Mouse (Mus musculus) bone marrow, adult 2 months (tissue): ENCODE data around the gene Iqcd.

Source experiments
- CTCF ChIP-seq: fragments of 200-500 bp; IDR thresholded peaks from 2 replicates; pipeline ENCODE4 v1.5.1; 2011; ENCODE audit warnings: low read length, control low read depth; ENCODE audit not compliant: control insufficient read depth, insufficient read depth
- POLR2A ChIP-seq: fragments of 200-500 bp; IDR thresholded peaks from 2 replicates; pipeline ENCODE4 v1.6.1; 2011; ENCODE audit warnings: low read depth, mild to moderate bottlenecking, control low read depth, low read length, borderline replicate concordance; ENCODE audit not compliant: control insufficient read depth

- no peak for TF ChIP-seq POLR2A
- no peak for TF ChIP-seq CTCF
Measured at GRCm38 (mm10) chr5:120558762-120559161, 30.1 kb upstream of the Iqcd start.
